Mouse (Mus musculus) Patski (cell line): ENCODE measurements around the gene Cnr1. TPM values are rescaled to one million over a fixed set of nuclear protein-coding genes. Genes with fewer than 3 reads are reported as not detected.

Experiments used
- ATAC-seq: fragments of 100-300 bp; one replicate; pipeline ENCODE4 v1.8.0; 2021
- CTCF ChIA-PET: fragments of 350-600 bp; sonication (Branson Sonifier 250); formaldehyde crosslinking; loops from one replicate; lab custom pipeline; 2022; ENCODE audit warnings: inconsistent platforms; lab: Charles Lee
- POLR2A ChIA-PET: fragments of 350-600 bp; sonication (Branson Sonifier 250); formaldehyde crosslinking; loops from one replicate; lab custom pipeline; 2022; ENCODE audit warnings: antibody characterized with exemption, inconsistent platforms; lab: Charles Lee
- DNase-seq: peaks from one replicate; pipeline ENCODE4 v3.0.0-alpha.2; 2011; ENCODE audit warnings: low read depth, low spot score
- H3K27me3 ChIP-seq: fragments of 371-371 bp; one replicate; pipeline ENCODE4 v1.5.1; 2021
- CTCF ChIP-seq: fragments of 100-300 bp; IDR thresholded peaks from one replicate; pipeline ENCODE4 v1.5.1; 2021
- in situ Hi-C: fragments of 300-500 bp; cut with MboI; formaldehyde crosslinking; loops from 3 replicates; pipeline ENCODE4 v1.11.1; 2018; ENCODE audit warnings: low pct_unique_long_range_greater_than_20kb, mixed read lengths
- polyA plus RNA-seq: library from polyadenylated mRNA; unstranded; gene quantifications from one replicate; pipeline ENCODE4 v1.2.3, GENCODE M21; 2021

Gene Cnr1
- polyA plus RNA-seq, 1 experiment from 2014 or later = not detected

GRCm38 (mm10) chr4:33915730-33916129 lies 8.7 kb upstream of the Cnr1 start:
- no peak for TF ChIP-seq CTCF
- in situ Hi-C loops = no loop called here
- no peak for ATAC-seq
- no peak for DNase-seq
- ChIA-PET CTCF (no interaction called here), POLR2A (no interaction called here)
- no peaks in the 10 kb centered on the region for H3K27me3 ChIP-seq

- DNase-seq (no peak), ATAC-seq (no peak)
- peaks cover 23% of the 10 kb centered on the region for H3K27me3 ChIP-seq
- no peak for TF ChIP-seq CTCF
- CTCF ChIA-PET = no interaction called here
- POLR2A ChIA-PET = no interaction called here
- in situ Hi-C loops = no loop called here
Observed at GRCm38 (mm10) chr4:33920807-33921206, 3.6 kb upstream of the Cnr1 start.

DNA sequence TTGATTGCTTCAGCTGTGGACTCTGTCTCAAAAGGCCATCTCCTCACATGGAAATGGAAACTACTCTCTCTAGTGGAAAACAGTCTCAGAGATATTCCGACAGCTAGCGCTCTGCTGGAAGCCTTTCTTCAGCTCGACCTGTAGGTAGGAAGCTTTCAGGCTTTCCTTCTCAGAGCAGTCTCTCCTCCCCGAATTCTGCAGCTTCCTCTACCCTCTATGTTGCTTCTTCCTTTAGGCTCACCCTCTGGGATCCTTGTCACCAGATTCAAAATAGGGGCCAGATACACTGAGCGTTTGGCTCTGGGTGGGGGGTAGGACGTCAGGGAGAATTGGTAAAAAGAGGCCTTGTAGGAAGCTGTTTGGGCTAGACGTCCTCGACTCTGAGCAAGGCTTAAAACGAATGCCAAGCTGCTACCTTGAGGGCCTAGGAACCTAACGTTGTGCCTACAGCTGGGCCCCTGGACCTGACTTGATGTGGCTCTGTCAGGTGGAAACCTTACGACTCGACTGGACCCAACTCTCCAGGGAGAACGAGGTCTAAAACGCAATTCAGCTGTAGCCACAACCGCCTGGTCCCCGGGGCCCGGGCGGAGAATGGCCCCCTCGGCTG lies 1.1 kb upstream of the Cnr1 start:
- POLR2A ChIA-PET = no interaction called here
- H3K27me3 ChIP-seq = peaks cover 40% of the 10 kb centered on the region
- CTCF ChIA-PET = no interaction called here
- DNase-seq (no peak), ATAC-seq (no peak)
- in situ Hi-C loops = no loop called here
- no peak for TF ChIP-seq CTCF

GRCm38 (mm10) chr4:33923761-33924233 lies 596 bp upstream of the Cnr1 start:
- ATAC-seq = no peak
- no peak for DNase-seq
- CTCF ChIA-PET = no interaction called here
- POLR2A ChIA-PET = no interaction called here
- in situ Hi-C loops = no loop called here
- H3K27me3 ChIP-seq = peaks cover 41% of the 10 kb centered on the region
- TF ChIP-seq CTCF = no peak

- TF ChIP-seq CTCF = no peak
- peaks cover 41% of the 10 kb centered on the region for H3K27me3 ChIP-seq
- DNase-seq (no peak), ATAC-seq (no peak)
- in situ Hi-C loops = no loop called here
- ChIA-PET CTCF (no interaction called here), POLR2A (interaction anchor here (0.6 kb wide), 1 partner anchor 160 kb away, joined by 4 read pairs; no protein-coding TSS in a partner anchor)
Observed at GRCm38 (mm10) chr4:33924889-33925245, 474 bp downstream of the Cnr1 start.

DNA sequence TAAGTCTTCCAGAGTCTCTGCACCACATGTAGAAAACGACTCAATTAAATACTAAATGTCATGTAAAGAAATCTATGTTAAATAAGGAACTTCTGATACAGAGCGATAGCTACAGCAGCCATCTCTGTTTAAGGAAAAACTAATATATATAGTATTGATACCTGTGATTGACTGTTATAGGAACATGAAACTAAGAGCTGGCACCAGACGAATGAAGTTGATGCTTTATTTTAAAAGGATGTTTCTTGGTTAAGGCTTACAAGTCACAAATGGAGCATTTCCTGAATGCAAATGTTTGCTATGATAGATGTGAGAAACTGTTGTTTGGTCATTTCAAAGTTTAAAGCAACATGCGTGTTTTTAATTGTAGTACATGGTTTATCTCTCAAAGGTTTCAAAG lies 1.1 kb downstream of the Cnr1 start:
- no peak for TF ChIP-seq CTCF
- H3K27me3 ChIP-seq = peaks cover 48% of the 10 kb centered on the region
- CTCF ChIA-PET = no interaction called here
- DNase-seq = no peak
- ATAC-seq = no peak
- POLR2A ChIA-PET = interaction anchor here (0.6 kb wide), 1 partner anchor 160 kb away, joined by 4 read pairs; no protein-coding TSS in a partner anchor
- in situ Hi-C loops = no loop called here

GRCm38 (mm10) chr4:33926010-33926409 lies 1.6 kb downstream of the Cnr1 start:
- peaks cover 53% of the 10 kb centered on the region for H3K27me3 ChIP-seq
- ChIA-PET CTCF (no interaction called here), POLR2A (no interaction called here)
- no peak for TF ChIP-seq CTCF
- DNase-seq (no peak), ATAC-seq (no peak)
- in situ Hi-C loops = no loop called here

- no peak for TF ChIP-seq CTCF
- POLR2A ChIA-PET = no interaction called here
Observed at GRCm38 (mm10) chr4:33926730-33927263, 2.4 kb downstream of the Cnr1 start.

GRCm38 (mm10) chr4:33927644-33928043 lies 3.3 kb downstream of the Cnr1 start:
- ATAC-seq (no peak), DNase-seq (no peak)
- POLR2A ChIA-PET = no interaction called here
- H3K27me3 ChIP-seq = peaks cover 52% of the 10 kb centered on the region
- no peak for TF ChIP-seq CTCF
- in situ Hi-C loops = no loop called here
- CTCF ChIA-PET = no interaction called here

More at GRCm38 (mm10) chr4:33926730-33927263, 2.4 kb downstream of the Cnr1 start:
- in situ Hi-C loops = no loop called here
- no peak for ATAC-seq
- DNase-seq = no peak
- CTCF ChIA-PET = no interaction called here
- peaks cover 52% of the 10 kb centered on the region for H3K27me3 ChIP-seq

DNA sequence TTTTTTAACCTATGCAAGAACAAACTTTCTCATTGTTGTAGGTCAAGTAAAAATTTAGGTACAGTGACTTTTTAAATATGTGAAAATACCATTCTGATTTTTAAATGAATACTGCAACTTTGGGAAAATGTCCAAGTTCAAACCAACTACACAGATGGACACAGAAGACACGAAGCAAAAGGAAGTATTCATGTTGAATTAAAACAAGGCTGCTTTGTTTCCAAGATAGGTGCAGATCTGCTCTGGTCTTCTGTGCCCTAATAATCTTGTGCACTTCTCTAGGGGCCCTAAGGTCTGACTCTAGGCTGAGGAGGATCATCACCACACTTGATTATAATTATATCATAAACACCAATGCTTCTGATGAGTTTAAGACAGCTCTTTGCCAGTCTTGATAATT lies 4.1 kb downstream of the Cnr1 start:
- no peak for ATAC-seq
- in situ Hi-C loops = no loop called here

DNA sequence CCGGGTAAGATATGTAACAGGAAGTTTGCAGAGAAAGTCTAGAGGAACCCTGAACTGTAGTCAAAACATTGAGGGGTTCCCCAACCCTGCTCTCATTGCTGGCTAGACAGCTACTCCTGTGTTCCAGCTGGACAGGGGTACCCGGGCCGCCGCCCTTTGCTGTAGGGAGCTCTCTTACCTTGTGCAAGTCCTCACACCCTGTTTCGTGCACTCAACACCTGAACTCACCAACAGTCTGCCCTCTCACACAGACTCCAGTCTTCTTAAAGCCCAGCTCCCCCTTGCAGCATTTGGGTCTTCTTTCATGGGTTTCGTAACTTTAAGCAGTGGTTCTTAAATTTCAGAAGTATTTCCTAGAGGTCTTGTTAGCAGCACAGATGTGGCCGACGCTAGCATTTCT lies 7.0 kb downstream of the Cnr1 start:
- no peak for TF ChIP-seq CTCF
- POLR2A ChIA-PET = no interaction called here

More for the DNA sequence above, 4.1 kb downstream of the Cnr1 start:
- CTCF ChIA-PET = no interaction called here
- no peak for TF ChIP-seq CTCF
- POLR2A ChIA-PET = no interaction called here
- H3K27me3 ChIP-seq = peaks cover 51% of the 10 kb centered on the region
- DNase-seq = no peak

More for the DNA sequence above, 7.0 kb downstream of the Cnr1 start:
- DNase-seq (no peak), ATAC-seq (no peak)
- H3K27me3 ChIP-seq = peaks cover 44% of the 10 kb centered on the region
- CTCF ChIA-PET = no interaction called here
- in situ Hi-C loops = no loop called here
